ENCODE assay signal across 8 mouse cellular contexts in the genomic region with DNA sequence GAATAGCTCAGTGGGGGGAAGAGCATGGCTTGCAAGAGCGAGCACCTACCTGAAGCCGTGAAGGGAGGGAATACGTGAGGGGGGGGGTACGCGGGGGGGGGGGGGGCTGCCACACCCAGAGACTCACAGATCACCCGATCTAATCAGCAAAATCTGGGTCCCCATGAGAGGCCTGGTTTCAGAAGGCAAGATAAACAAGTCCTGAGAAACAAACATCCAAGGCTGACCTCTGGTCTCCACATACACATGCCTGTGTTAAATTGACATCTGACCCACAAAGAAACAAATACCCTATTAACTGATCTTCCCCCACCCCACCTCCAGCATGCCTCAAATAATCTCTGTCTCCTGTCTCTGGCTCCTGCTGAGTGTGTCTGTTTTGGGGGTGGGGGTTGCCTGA. TPM values are rescaled to one million over a fixed set of nuclear protein-coding genes. Genes with fewer than 3 reads are reported as not detected.
DNase-seq lines count a peak whose midpoint lies in the region; ATAC-seq lines count a peak whose summit lies in the region.

No protein-coding gene starts in this region.

- peaks cover 4% of the 10 kb centered on the region for H3K27me3 ChIP-seq in heart, embryonic 10.5 days (ENCODE audit: insufficient read depth, poor library complexity, severe bottlenecking)
- peaks cover 11% of the 10 kb centered on the region for H3K27me3 ChIP-seq in hindbrain, embryonic 13.5 days
- H3K27me3 ChIP-seq in midbrain, embryonic 10.5 days (ENCODE audit: low read depth, poor library complexity, severe bottlenecking): peaks cover 41% of the 10 kb centered on the region

- H3K4me2 ChIP-seq in hindbrain, embryonic 13.5 days: peak overlapping the region; percentile 82

- peaks cover 44% of the 10 kb centered on the region for H3K4me1 ChIP-seq in heart, embryonic 10.5 days
- peaks cover 36% of the 10 kb centered on the region for H3K4me1 ChIP-seq in hindbrain, embryonic 13.5 days (replicated peaks)
- H3K4me1 ChIP-seq in midbrain, embryonic 10.5 days: peaks cover 58% of the 10 kb centered on the region

- no peaks in the 10 kb centered on the region for H3K9me3 ChIP-seq in heart, embryonic 10.5 days
- H3K9me3 ChIP-seq in hindbrain, embryonic 13.5 days: no peaks in the 10 kb centered on the region
- no peaks in the 10 kb centered on the region for H3K9me3 ChIP-seq in midbrain, embryonic 10.5 days (replicated peaks)

- no peak overlapping the region for H3K27ac ChIP-seq in heart, embryonic 10.5 days
- H3K27ac ChIP-seq in hindbrain, embryonic 13.5 days: no peak overlapping the region
- 0 out of 2 replicates have a peak overlapping the region, but pooled peaks have one; percentile 17 for H3K27ac ChIP-seq in midbrain, embryonic 10.5 days (replicated peaks)

- peak overlapping the region; percentile 97 for H3K4me3 ChIP-seq in heart, embryonic 10.5 days
- no peak overlapping the region for H3K4me3 ChIP-seq in hindbrain, embryonic 13.5 days
- H3K4me3 ChIP-seq in midbrain, embryonic 10.5 days: peak overlapping the region; percentile 81

- H3K9ac ChIP-seq in hindbrain, embryonic 13.5 days: no peak overlapping the region; the same call in 1 of the 2 replicates

- DNase-seq in heart, embryonic 10.5 days (ENCODE audit: low spot score): no peak
- no peak for DNase-seq in heart, adult 9 months (ENCODE audit: low spot score in 2 of 2)
- peak; percentile 14 for DNase-seq in embryo, embryonic 10 days (ENCODE audit: low spot score)
- DNase-seq in midbrain, embryonic 10.5 days (ENCODE audit: low spot score): peak; percentile 30
- DNase-seq in adrenal gland, adult 18-20 months (ENCODE audit: low spot score in 2 of 2): no peak
- DNase-seq in thymus, postnatal 0 days (ENCODE audit: low spot score): no peak
- no peak for DNase-seq in kidney, postnatal 10 days

- ATAC-seq in hindbrain, embryonic 13.5 days (ENCODE audit: low FRiP score): no peak

- WGBS in heart, embryonic 10.5 days: 10% methylated on average over 4 of the region's 6 CpGs
- 4% methylated on average over 3 of the region's 6 CpGs for WGBS in hindbrain, embryonic 13.5 days
- WGBS in midbrain, embryonic 10.5 days: 3% methylated on average over 4 of the region's 6 CpGs

- peaks cover 6% of the 10 kb centered on the region; the same call in 1 of the 2 replicates for H3K36me3 ChIP-seq in heart, embryonic 10.5 days
- H3K36me3 ChIP-seq in hindbrain, embryonic 13.5 days: peaks cover 5% of the 10 kb centered on the region
- peaks cover 15% of the 10 kb centered on the region for H3K36me3 ChIP-seq in midbrain, embryonic 10.5 days

RNA-seq across cellular contexts. Expression of a gene that starts 1.8 kb away (rescaled TPM):
- polyA plus RNA-seq in heart, embryonic 10.5 days (2016; fragmentation: Nextera tagmentation; extraction: Ambion mirVana): 33.2 and 43.3 TPM in 2 replicates
- 21.9 and 22.5 TPM in 2 replicates for polyA plus RNA-seq in hindbrain, embryonic 13.5 days (2015; fragmentation: Nextera tagmentation; extraction: Ambion mirVana)
- polyA plus RNA-seq in midbrain, embryonic 10.5 days (2016; fragmentation: Nextera tagmentation; extraction: Ambion mirVana): 41.3 and 43.2 TPM in 2 replicates
- 10 to 100 TPM; 63.5 to 79.3 TPM for total RNA-seq in adrenal gland, adult 18-20 months (2021)
- polyA plus RNA-seq in thymus, postnatal 0 days (2015; fragmentation: Nextera tagmentation; extraction: Ambion mirVana): 38.5 and 40.4 TPM in 2 replicates

Comparison
In these comparisons a context has a peak if more than half of its experiments do, and no peak if none do; other contexts are left out.
1. DNase-seq: peak in embryo, embryonic 10 days (single experiment) and midbrain, embryonic 10.5 days (single experiment); none in heart, embryonic 10.5 days (single experiment), heart, adult 9 months (0 of 2), adrenal gland, adult 18-20 months (0 of 2), thymus, postnatal 0 days (single experiment) and kidney, postnatal 10 days (single experiment).